Mouse (Mus musculus): ENCODE data around the gene Krtap5-5.
"Not testable (repeated sequence)": the region's sequence is repeated elsewhere in the genome, so short reads cannot be mapped to it uniquely, and the experiment has no call there.

Krtap5-5 gene

DNA sequence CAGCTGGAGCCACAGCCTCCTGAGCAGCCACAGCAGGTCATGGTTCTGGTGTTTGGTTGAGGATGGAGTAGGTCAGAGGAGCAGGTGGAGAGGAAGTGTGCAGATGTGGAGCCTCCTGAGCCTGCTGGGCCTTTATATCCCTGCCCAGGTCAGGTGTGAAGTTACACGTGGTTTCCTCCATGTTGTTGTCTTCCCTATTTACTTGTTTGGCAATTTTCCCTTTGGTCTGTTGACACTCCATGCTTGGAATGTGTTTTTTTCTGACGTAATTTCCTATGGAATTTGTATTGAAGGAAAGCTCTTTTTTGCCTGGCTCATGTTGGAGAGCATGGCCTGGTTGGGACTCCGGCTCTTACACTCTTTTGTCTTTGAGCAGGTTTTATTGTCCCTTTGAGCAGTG lies at the start of gene Krtap5-5:
TSS of gene Krtap5-5 (minus strand) at position 101 of the 400 bp plus-strand sequence.
- in situ Hi-C loops (cut with MseI, MboI): not testable (repeated sequence)

GRCm38 (mm10) chr7:142279291-142279690 lies 49.5 kb upstream of the Krtap5-5 start:
- in situ Hi-C loops (cut with MseI, MboI): not testable (repeated sequence)

- in situ Hi-C loops (cut with MseI, MboI): not testable (repeated sequence)
Measured at GRCm38 (mm10) chr7:142278183-142278582, 48.4 kb upstream of the Krtap5-5 start.

DNA sequence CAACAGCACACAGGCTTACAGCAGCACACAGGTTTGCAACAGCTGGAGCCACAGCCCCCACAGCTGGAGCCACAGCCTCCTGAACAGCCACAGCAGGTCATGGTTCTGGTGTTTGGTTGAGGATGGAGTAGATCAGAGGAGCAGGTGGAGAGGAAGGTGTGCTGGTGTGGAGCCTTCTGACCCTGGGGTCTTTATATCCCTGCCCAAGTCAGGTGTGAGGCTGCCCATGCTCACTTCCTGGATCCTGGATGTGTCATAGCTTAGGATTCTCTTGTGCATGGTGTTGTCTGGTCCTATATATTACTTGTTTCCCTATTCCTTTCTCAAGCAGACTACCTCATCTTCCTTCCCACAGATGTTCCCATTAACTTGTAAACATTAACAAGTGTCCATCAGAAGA lies 44.5 kb upstream of the Krtap5-5 start, which contains the start of gene Gm4559:
TSS of gene Gm4559 (minus strand) at position 101 of the 400 bp plus-strand sequence.
- in situ Hi-C loops (cut with MseI, MboI): not testable (repeated sequence)

DNA sequence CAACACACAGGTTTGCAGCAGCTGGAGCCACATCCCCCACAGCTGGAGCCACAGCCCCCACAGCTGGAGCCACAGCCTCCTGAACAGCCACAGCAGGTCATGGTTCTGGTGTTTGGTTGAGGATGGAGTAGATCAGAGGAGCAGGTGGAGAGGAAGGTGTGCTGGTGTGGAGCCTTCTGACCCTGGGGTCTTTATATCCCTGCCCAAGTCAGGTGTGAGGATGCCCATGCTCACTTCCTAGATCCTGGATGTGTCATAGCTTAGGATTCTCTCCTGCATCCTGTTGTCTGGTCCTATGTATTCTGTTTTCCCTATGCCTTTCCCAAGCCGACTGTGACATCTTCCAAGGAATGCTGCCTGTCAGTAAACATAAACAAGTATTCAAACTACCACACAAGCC lies 28.5 kb upstream of the Krtap5-5 start, which contains the start of gene Gm2431:
TSS of gene Gm2431 (minus strand) at position 101 of the 400 bp plus-strand sequence.
- in situ Hi-C loops (cut with MseI, MboI): not testable (repeated sequence)

GRCm38 (mm10) chr7:142255517-142255916 lies 25.7 kb upstream of the Krtap5-5 start:
- in situ Hi-C loops (cut with MseI, MboI): no loop called here

GRCm38 (mm10) chr7:142249824-142250223 lies 20.1 kb upstream of the Krtap5-5 start:
- in situ Hi-C loops (cut with MseI, MboI): loop anchor here in 1 of 2 experiments (10.0 kb wide), 1 partner anchor 105 kb away; the partner anchor contains the start of gene Gm45337

DNA sequence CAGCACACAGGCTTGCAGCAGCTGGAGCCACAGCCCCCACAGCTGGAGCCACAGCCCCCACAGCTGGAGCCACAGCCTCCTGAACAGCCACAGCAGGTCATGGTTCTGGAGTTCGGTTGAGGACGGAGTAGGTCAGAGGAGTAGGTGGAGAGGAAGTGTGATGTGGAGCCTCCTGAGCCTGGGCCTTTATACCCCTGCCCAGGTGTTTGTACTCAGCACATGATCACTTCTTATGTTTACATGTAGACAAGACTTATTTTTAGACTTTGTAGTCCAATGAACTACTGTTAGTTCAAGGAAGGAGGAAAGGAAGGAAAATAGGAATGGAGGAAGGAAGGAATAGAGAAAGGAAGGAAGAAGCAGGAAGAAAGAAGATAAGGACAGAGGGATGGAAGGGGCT lies 11.2 kb upstream of the Krtap5-5 start, which contains the start of gene Gm40460:
TSS of gene Gm40460 (minus strand) at position 101 of the 400 bp plus-strand sequence.
- in situ Hi-C loops (cut with MseI, MboI): loop anchor here in 1 of 2 experiments (10.0 kb wide), 1 partner anchor 96 kb away; the partner anchor contains the start of gene Gm45337

- in situ Hi-C loops (cut with MseI, MboI): no loop called here
Measured at GRCm38 (mm10) chr7:142231540-142231939, 1.8 kb upstream of the Krtap5-5 start.

DNA sequence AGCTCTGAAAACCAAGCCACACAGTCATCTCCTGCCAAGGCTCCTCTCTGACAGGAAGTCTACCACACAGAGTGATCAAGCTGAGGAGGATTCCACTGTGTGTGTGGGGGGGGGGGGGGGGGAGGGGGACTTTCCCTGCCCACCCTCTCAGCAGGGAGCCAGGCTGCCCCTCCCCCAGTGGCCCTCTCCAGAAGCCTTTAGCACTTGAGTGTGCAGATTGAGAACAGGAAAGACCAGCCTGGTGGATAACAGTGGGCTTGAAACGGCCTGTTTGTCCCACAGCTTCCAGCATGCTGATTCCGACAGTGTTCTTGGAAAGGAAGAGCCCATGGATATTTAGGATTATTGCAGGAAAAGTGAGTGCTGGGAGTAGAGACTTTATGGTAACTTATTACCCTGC lies 5.3 kb downstream of the Krtap5-5 start:
- in situ Hi-C loops (cut with MseI, MboI): no loop called here

GRCm38 (mm10) chr7:142212136-142212535 lies 17.6 kb downstream of the Krtap5-5 start:
- in situ Hi-C loops (cut with MseI, MboI): not testable (repeated sequence)

- in situ Hi-C loops (cut with MseI, MboI): no loop called here
Measured at GRCm38 (mm10) chr7:142211559-142211958, 18.2 kb downstream of the Krtap5-5 start, which contains the start of gene Gm7579. Gm7579 (plus strand) TSS chr7:142211859.

- in situ Hi-C loops (cut with MseI, MboI): not testable (repeated sequence)
Measured at GRCm38 (mm10) chr7:142206891-142207290, 22.9 kb downstream of the Krtap5-5 start.

DNA sequence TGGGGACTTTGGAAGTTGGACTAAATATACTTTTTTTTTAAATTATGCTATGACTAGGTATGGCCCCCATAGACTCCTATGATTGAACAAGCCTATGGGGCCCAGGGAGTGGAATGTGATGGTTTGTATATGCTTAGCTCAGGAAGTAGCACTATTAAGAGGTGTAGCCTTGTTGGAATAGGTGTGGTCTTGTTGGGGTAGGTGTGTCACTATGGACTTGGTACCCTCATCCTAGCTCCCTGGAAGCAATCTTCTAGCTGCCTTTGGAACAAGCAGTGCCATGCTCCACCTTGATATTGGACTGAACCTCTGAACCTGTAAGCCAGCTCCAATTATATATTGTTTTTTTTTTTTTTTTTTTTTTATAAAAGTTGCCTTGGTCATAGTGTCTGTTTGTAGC lies 24.3 kb downstream of the Krtap5-5 start:
- in situ Hi-C loops (cut with MseI, MboI): no loop called here

GRCm38 (mm10) chr7:142201064-142201463 lies 28.7 kb downstream of the Krtap5-5 start, which contains the start of gene Krtap5-3:
Krtap5-3 (plus strand) TSS chr7:142201364.
- in situ Hi-C loops (cut with MseI, MboI): no loop called here

GRCm38 (mm10) chr7:142198748-142199147 lies 31.0 kb downstream of the Krtap5-5 start:
- in situ Hi-C loops (cut with MseI, MboI): no loop called here

GRCm38 (mm10) chr7:142190289-142190688 lies 39.5 kb downstream of the Krtap5-5 start, which contains the start of gene Gm10153:
Gm10153 (minus strand) TSS chr7:142190389.
- in situ Hi-C loops (cut with MseI, MboI): no loop called here

DNA sequence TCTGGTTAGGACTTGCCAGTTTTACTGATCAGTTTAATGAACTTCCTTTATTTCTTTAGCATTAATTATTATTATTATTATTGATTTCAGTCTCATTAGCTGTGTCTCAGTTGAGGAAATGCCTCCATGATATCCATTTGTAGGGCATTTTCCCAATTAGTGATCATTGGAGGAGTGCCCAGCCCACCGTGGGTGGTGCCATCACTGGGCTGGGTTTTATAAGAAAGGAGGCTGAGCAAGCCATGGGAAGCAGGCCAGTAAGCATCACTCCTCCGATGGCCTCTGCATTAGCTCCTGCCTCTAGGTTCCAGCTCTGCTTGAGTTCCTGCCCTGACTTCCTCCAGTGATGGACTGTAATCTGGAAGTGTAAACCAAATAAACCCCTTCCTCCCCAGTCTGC lies 41.6 kb downstream of the Krtap5-5 start:
- in situ Hi-C loops (cut with MseI, MboI): no loop called here

- in situ Hi-C loops (cut with MseI, MboI): no loop called here
Measured at GRCm38 (mm10) chr7:142181021-142181420, 48.8 kb downstream of the Krtap5-5 start.
